ENCODE assay signal across 19 mouse cellular contexts in the genomic region with DNA sequence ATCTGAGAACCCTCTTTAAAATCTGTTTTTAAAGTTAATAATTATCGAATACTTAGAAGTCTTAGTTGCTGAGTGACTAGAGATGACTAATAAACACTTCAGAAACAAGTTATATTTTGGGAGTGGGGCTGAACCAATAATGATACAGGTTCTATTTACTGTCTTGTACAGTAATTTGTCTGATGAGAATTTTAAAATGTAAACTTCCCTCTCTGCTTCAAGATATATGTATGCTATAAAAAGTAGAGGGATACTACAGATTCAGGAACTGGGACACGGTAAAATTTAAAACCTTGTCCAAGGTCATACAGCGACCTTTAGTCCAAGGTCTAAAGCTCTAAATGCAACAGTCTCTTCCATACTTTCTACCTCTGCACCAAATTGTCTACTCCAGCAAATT. TPM values are rescaled to one million over a fixed set of nuclear protein-coding genes. Genes with fewer than 3 reads are reported as not detected.
"Had no signal": no experiment of that assay in that cellular context is flagged by ENCODE, and none has a peak within 500 bp of the region (broad histone marks: within the 10 kb centered on the region; RNA-seq: fewer than 3 reads in every experiment).

No protein-coding gene starts in this region.

- H3K27ac ChIP-seq: lung, embryonic 15.5 days; macrophage; midbrain, embryonic 13.5 days; midbrain, embryonic 15.5 days; neural tube, embryonic 12.5 days; stomach, embryonic 15.5 days; stomach, postnatal 0 days had no signal

- H3K9me3 ChIP-seq: lung, embryonic 15.5 days; megakaryocyte, embryonic 14.5 days; midbrain, embryonic 13.5 days; midbrain, embryonic 15.5 days; neural tube, embryonic 12.5 days; stomach, embryonic 15.5 days had no signal

- H3K27me3 ChIP-seq: lung, embryonic 15.5 days; megakaryocyte, embryonic 14.5 days; midbrain, embryonic 13.5 days; midbrain, embryonic 15.5 days; neural tube, embryonic 12.5 days; stomach, embryonic 15.5 days had no signal

- H3K4me3 ChIP-seq: lung, embryonic 15.5 days; megakaryocyte, embryonic 14.5 days; midbrain, embryonic 13.5 days; midbrain, embryonic 15.5 days; neural tube, embryonic 12.5 days; stomach, embryonic 15.5 days had no signal

- H3K4me1 ChIP-seq: lung, embryonic 15.5 days; midbrain, embryonic 13.5 days; midbrain, embryonic 15.5 days; neural tube, embryonic 12.5 days; stomach, embryonic 15.5 days had no signal

- DNase-seq: lung, adult 2 months; lung, postnatal 14 days; lung, postnatal 36 days; right cerebral cortex, postnatal 14 days; thymus, adult 2 months; thymus, postnatal 25 days; thymus, postnatal 4 days had no signal

- H3K9ac ChIP-seq: lung, embryonic 15.5 days; midbrain, embryonic 13.5 days; midbrain, embryonic 15.5 days; neural tube, embryonic 12.5 days; stomach, embryonic 15.5 days had no signal

- ATAC-seq: lung, postnatal 0 days; midbrain, embryonic 13.5 days; midbrain, embryonic 15.5 days had no signal

- H3K4me2 ChIP-seq: lung, embryonic 15.5 days; midbrain, embryonic 11.5 days; midbrain, embryonic 13.5 days; midbrain, embryonic 15.5 days; neural tube, embryonic 12.5 days; stomach, embryonic 15.5 days had no signal

RNA-seq across cellular contexts. Expression of a gene that starts 56.1 kb away (rescaled TPM):
- polyA plus RNA-seq: lung, adult 2 months; lung, embryonic 15.5 days; lung, postnatal 0 days; macrophage; midbrain, embryonic 11.5 days; midbrain, embryonic 13.5 days; midbrain, embryonic 15.5 days; neural tube, embryonic 12.5 days; neural tube, embryonic 14.5 days; stomach, embryonic 15.5 days; stomach, postnatal 0 days; thymus, adult 2 months; urinary bladder, adult 2 months had no signal
